Mouse (Mus musculus): ENCODE results near the gene Cpb1. TPM values are rescaled to one million over a fixed set of nuclear protein-coding genes. Genes with fewer than 3 reads are reported as not detected.

Gene Cpb1
- polyA plus RNA-seq, 1 experiment from 2014 or later: 3.8 TPM

DNA sequence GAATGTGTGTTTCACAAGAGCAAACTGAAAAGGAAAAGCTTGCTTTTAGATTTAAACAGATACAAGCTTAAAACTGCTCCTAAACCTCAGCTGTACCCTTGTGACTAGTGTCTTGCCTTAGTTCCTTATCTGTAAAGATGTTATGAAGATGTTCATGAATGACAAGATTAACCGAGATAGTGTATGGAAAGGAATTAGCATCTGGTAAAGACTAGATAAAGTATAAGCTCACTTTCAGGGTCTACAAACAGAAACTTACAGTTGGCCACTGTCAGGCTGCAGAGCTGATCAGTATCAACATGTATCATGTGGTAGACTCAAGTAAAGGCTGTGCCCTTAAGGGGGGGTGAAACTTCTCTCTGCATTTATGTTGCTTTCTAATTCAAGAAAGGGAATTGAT is 31.6 kb downstream of the Cpb1 start:
- Histone ChIP-seq H3K27me3 (ENCODE audit: control insufficient read depth, insufficient read depth, low read length) (no peaks in the 10 kb centered on the region), H3K4me1 (replicated peaks; ENCODE audit: control insufficient read depth, insufficient read depth) (no peaks in the 10 kb centered on the region), H3K27ac (replicated peaks) (no peak overlapping the region), H3K9me3 (ENCODE audit: control insufficient read depth, low read length) (no peaks in the 10 kb centered on the region), H3K36me3 (ENCODE audit: control insufficient read depth, insufficient read depth, low read length) (no peaks in the 10 kb centered on the region), H3K4me2 (replicated peaks; ENCODE audit: low read depth) (no peak overlapping the region), H3K9ac (ENCODE audit: low read length) (no peak overlapping the region), H3K4me3 (ENCODE audit: low read depth, low read length) (no peak overlapping the region)
- DNase-seq (ENCODE audit: low spot score) (no peak), ATAC-seq (ENCODE audit: low FRiP score, low TSS enrichment) (no peak)
- no peak for TF ChIP-seq EP300 (optimal IDR thresholded peaks at IDR 0.05)
- no peak for TF ChIP-seq CTCF (IDR thresholded peaks at IDR 0.05; ENCODE audit: low read depth)
- 75% methylated on average over 1 of the region's 1 CpGs for WGBS

GRCm38 (mm10) chr3:20242050-20242449 is 33.5 kb downstream of the Cpb1 start, which contains the start of gene Cpa3:
Cpa3 (minus strand) TSS chr3:20242181.
- ATAC-seq (ENCODE audit: low FRiP score, low TSS enrichment) (no peak), DNase-seq (ENCODE audit: low spot score) (no peak)
- Histone ChIP-seq H3K27me3 (ENCODE audit: control insufficient read depth, insufficient read depth, low read length) (no peaks in the 10 kb centered on the region), H3K4me2 (replicated peaks; ENCODE audit: low read depth) (no peak within 1 kb of the TSS), H3K4me1 (replicated peaks; ENCODE audit: control insufficient read depth, insufficient read depth) (no peaks in the 10 kb centered on the region), H3K9ac (ENCODE audit: low read length) (no peak within 1 kb of the TSS), H3K36me3 (ENCODE audit: control insufficient read depth, insufficient read depth, low read length) (no peaks in the 10 kb centered on the region), H3K9me3 (ENCODE audit: control insufficient read depth, low read length) (no peaks in the 10 kb centered on the region), H3K27ac (replicated peaks) (no peak within 1 kb of the TSS), H3K4me3 (ENCODE audit: low read depth, low read length) (no peak within 1 kb of the TSS)
- TF ChIP-seq CTCF (IDR thresholded peaks at IDR 0.05; ENCODE audit: low read depth) (no peak), EP300 (optimal IDR thresholded peaks at IDR 0.05) (no peak)
- WGBS: 77% methylated on average over 3 of the region's 3 CpGs

DNA sequence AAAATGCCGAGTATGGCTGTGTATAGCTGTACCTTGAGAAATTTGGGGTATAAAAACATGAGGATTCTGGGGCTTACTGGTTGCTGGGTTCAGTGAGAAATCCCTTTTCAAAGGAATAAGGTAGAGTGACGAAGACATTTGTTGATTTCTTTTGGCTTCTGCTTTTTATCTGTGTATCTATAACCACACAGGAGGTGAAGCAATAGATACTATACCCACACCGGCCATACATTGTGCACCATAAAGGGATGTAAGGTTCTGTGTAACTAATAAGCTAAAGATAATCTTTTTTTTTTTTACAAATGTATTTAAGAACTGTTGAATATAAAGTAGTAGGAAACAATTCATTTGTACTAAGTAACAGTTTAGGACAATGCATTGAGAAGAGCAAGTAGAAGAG is 35.8 kb downstream of the Cpb1 start:
- 89% methylated on average over 3 of the region's 3 CpGs for WGBS
- no peak overlapping the region for H3K27ac ChIP-seq (replicated peaks)
- no peaks in the 10 kb centered on the region for H3K9me3 ChIP-seq (ENCODE audit: control insufficient read depth, low read length)
- DNase-seq (ENCODE audit: low spot score) (no peak), ATAC-seq (ENCODE audit: low FRiP score, low TSS enrichment) (no peak)
- no peaks in the 10 kb centered on the region for H3K27me3 ChIP-seq (ENCODE audit: control insufficient read depth, insufficient read depth, low read length)
- no peaks in the 10 kb centered on the region for H3K36me3 ChIP-seq (ENCODE audit: control insufficient read depth, insufficient read depth, low read length)
- H3K9ac ChIP-seq (ENCODE audit: low read length): no peak overlapping the region
- no peak overlapping the region for H3K4me3 ChIP-seq (ENCODE audit: low read depth, low read length)
- H3K4me1 ChIP-seq (replicated peaks; ENCODE audit: control insufficient read depth, insufficient read depth): no peaks in the 10 kb centered on the region
- H3K4me2 ChIP-seq (replicated peaks; ENCODE audit: low read depth): no peak overlapping the region
- no peak for TF ChIP-seq CTCF (IDR thresholded peaks at IDR 0.05; ENCODE audit: low read depth)
- TF ChIP-seq EP300 (optimal IDR thresholded peaks at IDR 0.05): no peak

DNA sequence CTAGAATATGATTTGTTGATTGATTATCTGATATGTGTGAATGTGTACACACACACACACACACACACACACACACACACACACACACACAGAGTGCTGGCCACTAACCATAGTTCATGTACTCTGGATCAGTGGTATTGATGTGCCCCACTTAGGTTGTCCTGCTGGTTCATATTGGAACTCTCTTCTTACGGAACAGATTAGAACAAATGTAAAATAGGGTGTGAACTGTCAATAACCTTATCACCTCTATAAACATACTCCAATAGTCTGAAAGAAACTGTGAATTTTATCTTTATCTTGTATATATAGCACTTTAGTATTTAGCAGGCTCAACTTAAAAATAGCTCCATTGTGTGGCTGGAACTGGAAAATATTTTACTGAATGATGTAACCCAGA is 38.6 kb downstream of the Cpb1 start:
- TF ChIP-seq CTCF (IDR thresholded peaks at IDR 0.05; ENCODE audit: low read depth) (no peak), EP300 (optimal IDR thresholded peaks at IDR 0.05) (no peak)
- Histone ChIP-seq H3K4me2 (replicated peaks; ENCODE audit: low read depth) (no peak overlapping the region), H3K9ac (ENCODE audit: low read length) (no peak overlapping the region), H3K4me1 (replicated peaks; ENCODE audit: control insufficient read depth, insufficient read depth) (no peaks in the 10 kb centered on the region), H3K36me3 (ENCODE audit: control insufficient read depth, insufficient read depth, low read length) (no peaks in the 10 kb centered on the region), H3K27ac (replicated peaks) (no peak overlapping the region), H3K4me3 (ENCODE audit: low read depth, low read length) (no peak overlapping the region), H3K27me3 (ENCODE audit: control insufficient read depth, insufficient read depth, low read length) (no peaks in the 10 kb centered on the region), H3K9me3 (ENCODE audit: control insufficient read depth, low read length) (no peaks in the 10 kb centered on the region)
- 55% methylated on average over 1 of the region's 1 CpGs for WGBS
- ATAC-seq (ENCODE audit: low FRiP score, low TSS enrichment): peak; percentile 47; the same call in 1 of the 2 replicates
- DNase-seq (ENCODE audit: low spot score): no peak

- Histone ChIP-seq H3K9ac (ENCODE audit: low read length) (no peak overlapping the region), H3K4me1 (replicated peaks; ENCODE audit: control insufficient read depth, insufficient read depth) (no peaks in the 10 kb centered on the region), H3K4me2 (replicated peaks; ENCODE audit: low read depth) (no peak overlapping the region), H3K27ac (replicated peaks) (no peak overlapping the region), H3K9me3 (ENCODE audit: control insufficient read depth, low read length) (no peaks in the 10 kb centered on the region), H3K4me3 (ENCODE audit: low read depth, low read length) (no peak overlapping the region), H3K36me3 (ENCODE audit: control insufficient read depth, insufficient read depth, low read length) (no peaks in the 10 kb centered on the region), H3K27me3 (ENCODE audit: control insufficient read depth, insufficient read depth, low read length) (no peaks in the 10 kb centered on the region)
- DNase-seq (ENCODE audit: low spot score) (no peak), ATAC-seq (ENCODE audit: low FRiP score, low TSS enrichment) (no peak)
- TF ChIP-seq EP300 (optimal IDR thresholded peaks at IDR 0.05) (no peak), CTCF (IDR thresholded peaks at IDR 0.05; ENCODE audit: low read depth) (no peak)
- WGBS: 79% methylated on average over 1 of the region's 1 CpGs
These were observed 46.5 kb downstream of the Cpb1 start for GRCm38 (mm10) chr3:20229027-20229426.

- no peak overlapping the region for H3K27ac ChIP-seq (replicated peaks)
- ATAC-seq (ENCODE audit: low FRiP score, low TSS enrichment) (no peak), DNase-seq (ENCODE audit: low spot score) (no peak)
- no peaks in the 10 kb centered on the region for H3K4me1 ChIP-seq (replicated peaks; ENCODE audit: control insufficient read depth, insufficient read depth)
- H3K9ac ChIP-seq (ENCODE audit: low read length): no peak overlapping the region
- H3K27me3 ChIP-seq (ENCODE audit: control insufficient read depth, insufficient read depth, low read length): no peaks in the 10 kb centered on the region
- H3K9me3 ChIP-seq (ENCODE audit: control insufficient read depth, low read length): no peaks in the 10 kb centered on the region
- no peaks in the 10 kb centered on the region for H3K36me3 ChIP-seq (ENCODE audit: control insufficient read depth, insufficient read depth, low read length)
- WGBS: 50% methylated on average over 2 of the region's 2 CpGs
- H3K4me2 ChIP-seq (replicated peaks; ENCODE audit: low read depth): no peak overlapping the region
- no peak overlapping the region for H3K4me3 ChIP-seq (ENCODE audit: low read depth, low read length)
- no peak for TF ChIP-seq EP300 (optimal IDR thresholded peaks at IDR 0.05)
- no peak for TF ChIP-seq CTCF (IDR thresholded peaks at IDR 0.05; ENCODE audit: low read depth)
These were observed 50.1 kb downstream of the Cpb1 start for GRCm38 (mm10) chr3:20225429-20225828.
